8 mouse cellular contexts compared by ENCODE assay signal in the genomic region with DNA sequence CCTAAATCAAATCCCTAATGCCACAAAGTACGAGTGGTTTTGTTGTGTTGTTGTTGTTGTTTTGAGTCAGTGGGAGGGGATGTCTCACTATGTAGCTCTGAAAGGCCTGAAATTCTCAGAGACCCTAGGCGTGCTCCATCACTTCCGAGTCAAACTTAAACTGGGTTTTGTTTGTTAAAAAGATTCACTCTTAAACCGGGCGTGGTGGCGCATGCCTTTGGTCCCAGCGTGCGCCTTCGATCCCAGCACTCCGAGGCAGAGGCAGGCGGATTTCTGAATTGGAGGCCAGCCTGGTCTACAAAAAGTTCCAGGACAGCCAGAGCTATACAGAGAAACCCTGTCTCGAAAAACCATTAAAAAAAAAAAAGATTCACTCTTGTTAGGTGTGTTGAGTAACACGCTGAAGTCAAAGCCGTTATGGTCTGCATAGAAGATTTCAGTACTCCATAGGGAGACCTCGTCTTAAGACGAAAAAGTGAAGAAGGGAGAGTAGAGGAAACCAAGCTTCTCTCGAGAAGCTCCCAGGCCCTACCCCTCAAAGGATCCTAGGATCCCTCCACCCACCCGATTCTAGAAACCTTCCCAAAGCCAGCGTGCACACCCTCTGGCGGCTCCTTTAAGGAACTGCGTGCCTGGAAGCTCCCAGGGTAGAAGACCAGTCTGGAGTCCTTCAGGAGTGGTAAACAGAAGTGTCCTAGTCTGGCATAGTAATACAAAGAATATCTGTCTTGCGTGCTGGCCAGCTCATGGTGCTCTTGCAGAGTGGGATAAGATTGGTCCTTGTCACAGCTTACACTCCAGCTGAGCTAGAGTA. TPM values are rescaled to one million over a fixed set of nuclear protein-coding genes. Genes with fewer than 3 reads are reported as not detected.
A peak's percentile ranks its signal among the peaks of the same experiment; 100 is the strongest.
DNase-seq lines count a peak whose midpoint lies in the region; ATAC-seq and TF ChIP-seq lines count a peak whose summit lies in the region.

No protein-coding gene starts in this region.

- H3K27me3 ChIP-seq in E14TG2a.4 (ENCODE audit: insufficient read depth, low read length), result peaks cover 21% of the 10 kb centered on the region
- no peaks in the 10 kb centered on the region for H3K27me3 ChIP-seq in embryonic facial prominence, embryonic 11.5 days (ENCODE audit: control insufficient read depth, insufficient read depth, low read length)
- peaks cover 47% of the 10 kb centered on the region for H3K27me3 ChIP-seq in liver, embryonic 16.5 days (ENCODE audit: control insufficient read depth, insufficient read depth, low read depth, low read length)
- H3K27me3 ChIP-seq in neural tube, embryonic 11.5 days (ENCODE audit: control insufficient read depth, insufficient read depth, low read length), result no peaks in the 10 kb centered on the region

- H3K9me3 ChIP-seq in E14TG2a.4 (ENCODE audit: low read length), result no peaks in the 10 kb centered on the region
- no peaks in the 10 kb centered on the region for H3K9me3 ChIP-seq in embryonic facial prominence, embryonic 11.5 days (replicated peaks; ENCODE audit: control insufficient read depth, low read length)
- no peaks in the 10 kb centered on the region for H3K9me3 ChIP-seq in liver, embryonic 16.5 days (replicated peaks; ENCODE audit: control insufficient read depth, low read length)
- no peaks in the 10 kb centered on the region for H3K9me3 ChIP-seq in neural tube, embryonic 11.5 days (ENCODE audit: control insufficient read depth, low read length)

- ATAC-seq in embryonic facial prominence, embryonic 11.5 days (replicated peaks; ENCODE audit: insufficient number of reproducible peaks, low FRiP score, low TSS enrichment, low read depth), result no peak
- ATAC-seq in liver, embryonic 16.5 days (ENCODE audit: low read depth), result no peak
- no peak for ATAC-seq in neural tube, embryonic 11.5 days (ENCODE audit: insufficient read depth, low FRiP score, low TSS enrichment)

- peak; percentile 98 for TF ChIP-seq CTCF in E14TG2a.4 (conservative IDR thresholded peaks at IDR 0.05; ENCODE audit: low read length)

- H3K4me2 ChIP-seq in embryonic facial prominence, embryonic 11.5 days (ENCODE audit: low read depth, low read length), result peak overlapping the region; percentile 92
- H3K4me2 ChIP-seq in liver, embryonic 16.5 days (ENCODE audit: low read depth, low read length), result peak overlapping the region; percentile 67
- H3K4me2 ChIP-seq in neural tube, embryonic 11.5 days (ENCODE audit: low read depth), result peak overlapping the region; percentile 86

- peak; percentile 82 for DNase-seq in adrenal gland, postnatal 14 days
- DNase-seq in embryonic facial prominence, embryonic 11.5 days (ENCODE audit: low spot score), result peak; percentile 88
- peak; percentile 67 to 72 for DNase-seq in heart, adult 9 months (ENCODE audit: low spot score in 2 of 2)
- peak; percentile 38 to 41 for DNase-seq in kidney, adult 8-10 months
- DNase-seq in neural tube, embryonic 11.5 days (ENCODE audit: low spot score), result peak; percentile 83
- peak; percentile 45 to 57 for DNase-seq in thymus, postnatal 36 days

- H3K36me3 ChIP-seq in E14TG2a.4 (ENCODE audit: insufficient read depth, low read length), result peaks cover 20% of the 10 kb centered on the region
- no peaks in the 10 kb centered on the region; the same call in 1 of the 2 replicates for H3K36me3 ChIP-seq in embryonic facial prominence, embryonic 11.5 days (replicated peaks; ENCODE audit: control insufficient read depth, insufficient read depth, low read depth, low read length)
- H3K36me3 ChIP-seq in liver, embryonic 16.5 days (ENCODE audit: control insufficient read depth, insufficient read depth), result no peaks in the 10 kb centered on the region
- H3K36me3 ChIP-seq in neural tube, embryonic 11.5 days (ENCODE audit: control insufficient read depth, insufficient read depth, low read length), result no peaks in the 10 kb centered on the region

- 35% methylated on average over 22 of the region's 22 CpGs for WGBS in embryonic facial prominence, embryonic 11.5 days
- WGBS in liver, embryonic 16.5 days (ENCODE audit: insufficient replicate concordance), result 24% methylated on average over 22 of the region's 22 CpGs
- 38% methylated on average over 22 of the region's 22 CpGs for WGBS in neural tube, embryonic 11.5 days

- peak overlapping the region; percentile 90 for H3K4me3 ChIP-seq in E14TG2a.4 (replicated peaks; ENCODE audit: low read length)
- peak overlapping the region; percentile 92 for H3K4me3 ChIP-seq in embryonic facial prominence, embryonic 11.5 days (ENCODE audit: low read depth, low read length)
- peak overlapping the region; percentile 64 for H3K4me3 ChIP-seq in liver, embryonic 16.5 days (ENCODE audit: low read depth, low read length)
- peak overlapping the region; percentile 97 for H3K4me3 ChIP-seq in neural tube, embryonic 11.5 days (ENCODE audit: low read depth, low read length)

- peak overlapping the region; percentile 91 for H3K9ac ChIP-seq in embryonic facial prominence, embryonic 11.5 days (replicated peaks; ENCODE audit: low read length)
- peak overlapping the region; percentile 55 for H3K9ac ChIP-seq in liver, embryonic 16.5 days (ENCODE audit: low read depth, low read length)
- H3K9ac ChIP-seq in neural tube, embryonic 11.5 days (ENCODE audit: low read length), result peak overlapping the region; percentile 93

- peak overlapping the region; percentile 83; the same call in 1 of the 2 replicates for H3K27ac ChIP-seq in embryonic facial prominence, embryonic 11.5 days (replicated peaks; ENCODE audit: low read depth, low read length)
- H3K27ac ChIP-seq in liver, embryonic 16.5 days (ENCODE audit: low read length), result no peak overlapping the region
- no peak overlapping the region; the same call in 1 of the 2 replicates for H3K27ac ChIP-seq in neural tube, embryonic 11.5 days (ENCODE audit: low read depth, low read length)

- H3K4me1 ChIP-seq in E14TG2a.4 (replicated peaks; ENCODE audit: low read depth, low read length), result peaks cover 70% of the 10 kb centered on the region
- H3K4me1 ChIP-seq in embryonic facial prominence, embryonic 11.5 days (ENCODE audit: control insufficient read depth, insufficient read depth, low read length), result peaks cover 9% of the 10 kb centered on the region
- H3K4me1 ChIP-seq in liver, embryonic 16.5 days (ENCODE audit: control insufficient read depth, low read depth, low read length), result peaks cover 4% of the 10 kb centered on the region
- H3K4me1 ChIP-seq in neural tube, embryonic 11.5 days (ENCODE audit: control insufficient read depth, insufficient read depth, low read length), result peaks cover 25% of the 10 kb centered on the region

RNA-seq across cellular contexts. Expression of a gene that starts 0.8 kb away (rescaled TPM):
- total RNA-seq in adrenal gland, postnatal 14 days (2021), result 33.7 and 46.4 TPM in 2 replicates
- 10.6 and 10.7 TPM in 2 replicates for polyA plus RNA-seq in embryonic facial prominence, embryonic 11.5 days (2014; fragmentation: Nextera tagmentation; extraction: Ambion mirVana)
- polyA plus RNA-seq in liver, embryonic 16.5 days (2015; fragmentation: Nextera tagmentation; extraction: Ambion mirVana), result 1.9 and 2.0 TPM in 2 replicates
- polyA plus RNA-seq in neural tube, embryonic 11.5 days (2014; fragmentation: Nextera tagmentation; extraction: Ambion mirVana), result 11.8 and 13.4 TPM in 2 replicates

RNA-seq across cellular contexts. Expression of a gene that starts 34.4 kb away (rescaled TPM):
- total RNA-seq in adrenal gland, postnatal 14 days (2021), result 100 and 124 TPM in 2 replicates
- 201 and 207 TPM in 2 replicates for polyA plus RNA-seq in embryonic facial prominence, embryonic 11.5 days (2014; fragmentation: Nextera tagmentation; extraction: Ambion mirVana)
- 121 and 123 TPM in 2 replicates for polyA plus RNA-seq in liver, embryonic 16.5 days (2015; fragmentation: Nextera tagmentation; extraction: Ambion mirVana)
- 165 and 172 TPM in 2 replicates for polyA plus RNA-seq in neural tube, embryonic 11.5 days (2014; fragmentation: Nextera tagmentation; extraction: Ambion mirVana)

RNA-seq across cellular contexts. Expression of a gene that starts 51.1 kb away (rescaled TPM):
- 11.3 and 11.5 TPM in 2 replicates for total RNA-seq in adrenal gland, postnatal 14 days (2021)
- 0.15 and 0.21 TPM in 2 replicates for polyA plus RNA-seq in embryonic facial prominence, embryonic 11.5 days (2014; fragmentation: Nextera tagmentation; extraction: Ambion mirVana)
- 5.9 and 7.1 TPM in 2 replicates for polyA plus RNA-seq in liver, embryonic 16.5 days (2015; fragmentation: Nextera tagmentation; extraction: Ambion mirVana)
- 0.08 and 0.34 TPM in 2 replicates for polyA plus RNA-seq in neural tube, embryonic 11.5 days (2014; fragmentation: Nextera tagmentation; extraction: Ambion mirVana)
